Mouse (Mus musculus): ENCODE measurements around the gene Epb41l1. TPM values are rescaled to one million over a fixed set of nuclear protein-coding genes. Genes with fewer than 3 reads are reported as not detected.

Epb41l1 gene
- polyA plus RNA-seq, 1 experiment from 2014 or later = 1.1 TPM

DNA sequence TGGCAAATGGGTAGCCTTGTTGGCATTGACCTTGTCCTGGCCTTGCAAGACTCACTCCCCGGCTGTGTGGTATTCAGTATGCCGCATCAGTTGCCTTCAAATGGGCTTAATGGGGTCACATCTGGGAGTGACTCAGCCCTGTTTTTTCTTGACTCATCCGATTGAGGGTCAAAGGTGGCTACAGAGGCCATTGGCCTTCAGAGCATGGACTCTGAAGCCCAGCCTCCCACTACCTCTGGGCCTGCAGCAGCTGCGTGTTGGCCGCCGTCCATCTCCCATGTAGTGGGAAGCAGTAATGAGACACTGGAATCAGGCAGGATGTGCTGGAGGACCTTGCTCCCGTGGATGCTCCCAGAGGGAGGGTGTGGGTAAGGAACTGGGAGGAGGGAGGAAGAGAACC, 33.1 kb downstream of the Epb41l1 start:
- Histone ChIP-seq H3K27ac (no peak overlapping the region), H3K4me3 (no peak overlapping the region), H3K9me3 (replicated peaks) (no peaks in the 10 kb centered on the region), H3K27me3 (ENCODE audit: low read depth, poor library complexity, severe bottlenecking) (no peaks in the 10 kb centered on the region), H3K36me3 (no peaks in the 10 kb centered on the region), H3K4me1 (no peaks in the 10 kb centered on the region)
- WGBS = 72% methylated on average over 7 of the region's 7 CpGs
- no peak for DNase-seq (ENCODE audit: low spot score)

GRCm38 (mm10) chr2:156455508-156456108, 34.9 kb downstream of the Epb41l1 start:
- no peak overlapping the region for H3K27ac ChIP-seq
- no peaks in the 10 kb centered on the region for H3K36me3 ChIP-seq
- no peaks in the 10 kb centered on the region for H3K9me3 ChIP-seq (replicated peaks)
- H3K27me3 ChIP-seq (ENCODE audit: low read depth, poor library complexity, severe bottlenecking) = no peaks in the 10 kb centered on the region
- WGBS = 85% methylated on average over 9 of the region's 9 CpGs
- H3K4me3 ChIP-seq = no peak overlapping the region
- DNase-seq (ENCODE audit: low spot score) = no peak
- peaks cover 3% of the 10 kb centered on the region; the same call in 1 of the 2 replicates for H3K4me1 ChIP-seq

- 78% methylated on average over 14 of the region's 14 CpGs for WGBS
- Histone ChIP-seq H3K36me3 (no peaks in the 10 kb centered on the region), H3K4me3 (no peak overlapping the region), H3K9me3 (replicated peaks) (no peaks in the 10 kb centered on the region), H3K4me1 (peaks cover 6% of the 10 kb centered on the region; the same call in 1 of the 2 replicates), H3K27me3 (ENCODE audit: low read depth, poor library complexity, severe bottlenecking) (no peaks in the 10 kb centered on the region), H3K27ac (no peak overlapping the region)
- no peak for DNase-seq (ENCODE audit: low spot score)
These were observed 36.0 kb downstream of the Epb41l1 start for GRCm38 (mm10) chr2:156456386-156457342.

GRCm38 (mm10) chr2:156457343-156457717, 36.6 kb downstream of the Epb41l1 start:
- H3K9me3 ChIP-seq (replicated peaks) = no peaks in the 10 kb centered on the region
- H3K27me3 ChIP-seq (ENCODE audit: low read depth, poor library complexity, severe bottlenecking) = no peaks in the 10 kb centered on the region
- H3K4me1 ChIP-seq = peaks cover 6% of the 10 kb centered on the region; the same call in 1 of the 2 replicates
- 58% methylated on average over 4 of the region's 4 CpGs for WGBS
- no peak overlapping the region for H3K4me3 ChIP-seq
- no peak overlapping the region for H3K27ac ChIP-seq
- no peak for DNase-seq (ENCODE audit: low spot score)
- H3K36me3 ChIP-seq = no peaks in the 10 kb centered on the region

GRCm38 (mm10) chr2:156460470-156460869, 39.8 kb downstream of the Epb41l1 start:
- Histone ChIP-seq H3K4me1 (peaks cover 6% of the 10 kb centered on the region; the same call in 1 of the 2 replicates), H3K9me3 (replicated peaks) (no peaks in the 10 kb centered on the region), H3K27ac (0 out of 2 replicates have a peak overlapping the region, but pooled peaks have one; percentile 5), H3K36me3 (no peaks in the 10 kb centered on the region), H3K4me3 (no peak overlapping the region), H3K27me3 (ENCODE audit: low read depth, poor library complexity, severe bottlenecking) (no peaks in the 10 kb centered on the region)
- WGBS = 49% methylated on average over 14 of the region's 14 CpGs
- DNase-seq (ENCODE audit: low spot score) = no peak

- no peaks in the 10 kb centered on the region for H3K27me3 ChIP-seq (ENCODE audit: low read depth, poor library complexity, severe bottlenecking)
- H3K4me3 ChIP-seq = no peak overlapping the region
- WGBS = 69% methylated on average over 14 of the region's 14 CpGs
- no peaks in the 10 kb centered on the region for H3K36me3 ChIP-seq
- H3K9me3 ChIP-seq (replicated peaks) = no peaks in the 10 kb centered on the region
- H3K4me1 ChIP-seq = peaks cover 6% of the 10 kb centered on the region; the same call in 1 of the 2 replicates
- no peak overlapping the region for H3K27ac ChIP-seq
- DNase-seq (ENCODE audit: low spot score) = no peak
These were observed 41.7 kb downstream of the Epb41l1 start for GRCm38 (mm10) chr2:156462154-156463029.

- Histone ChIP-seq H3K9me3 (replicated peaks) (no peaks in the 10 kb centered on the region), H3K27me3 (ENCODE audit: low read depth, poor library complexity, severe bottlenecking) (no peaks in the 10 kb centered on the region), H3K36me3 (no peaks in the 10 kb centered on the region), H3K27ac (no peak overlapping the region), H3K4me1 (peaks cover 11% of the 10 kb centered on the region), H3K4me3 (no peak overlapping the region)
- DNase-seq (ENCODE audit: low spot score) = no peak
- WGBS = 88% methylated on average over 4 of the region's 4 CpGs
These were observed 43.7 kb downstream of the Epb41l1 start for GRCm38 (mm10) chr2:156464416-156464815.

- peaks cover 7% of the 10 kb centered on the region; the same call in 1 of the 2 replicates for H3K4me1 ChIP-seq
- 91% methylated on average over 11 of the region's 11 CpGs for WGBS
- no peak overlapping the region for H3K27ac ChIP-seq
- H3K36me3 ChIP-seq = no peaks in the 10 kb centered on the region
- no peak for DNase-seq (ENCODE audit: low spot score)
- H3K27me3 ChIP-seq (ENCODE audit: low read depth, poor library complexity, severe bottlenecking) = no peaks in the 10 kb centered on the region
- no peaks in the 10 kb centered on the region for H3K9me3 ChIP-seq (replicated peaks)
- H3K4me3 ChIP-seq = no peak overlapping the region
These were observed 46.8 kb downstream of the Epb41l1 start for GRCm38 (mm10) chr2:156467538-156467937.

GRCm38 (mm10) chr2:156468890-156469289, 48.2 kb downstream of the Epb41l1 start:
- Histone ChIP-seq H3K9me3 (replicated peaks) (no peaks in the 10 kb centered on the region), H3K36me3 (no peaks in the 10 kb centered on the region), H3K27ac (no peak overlapping the region), H3K27me3 (ENCODE audit: low read depth, poor library complexity, severe bottlenecking) (0 out of 2 replicates have a peak, but pooled peaks cover 3% of the 10 kb centered on the region), H3K4me1 (peaks cover 11% of the 10 kb centered on the region; the same call in 1 of the 2 replicates), H3K4me3 (no peak overlapping the region)
- 87% methylated on average over 5 of the region's 5 CpGs for WGBS
- DNase-seq (ENCODE audit: low spot score) = no peak

GRCm38 (mm10) chr2:156469508-156469907, 48.8 kb downstream of the Epb41l1 start:
- 72% methylated on average over 8 of the region's 8 CpGs for WGBS
- Histone ChIP-seq H3K4me3 (no peak overlapping the region), H3K27ac (no peak overlapping the region), H3K9me3 (replicated peaks) (no peaks in the 10 kb centered on the region), H3K27me3 (ENCODE audit: low read depth, poor library complexity, severe bottlenecking) (peaks cover 6% of the 10 kb centered on the region; the same call in 1 of the 2 replicates), H3K36me3 (no peaks in the 10 kb centered on the region), H3K4me1 (peaks cover 17% of the 10 kb centered on the region; the same call in 1 of the 2 replicates)
- DNase-seq (ENCODE audit: low spot score) = no peak

DNA sequence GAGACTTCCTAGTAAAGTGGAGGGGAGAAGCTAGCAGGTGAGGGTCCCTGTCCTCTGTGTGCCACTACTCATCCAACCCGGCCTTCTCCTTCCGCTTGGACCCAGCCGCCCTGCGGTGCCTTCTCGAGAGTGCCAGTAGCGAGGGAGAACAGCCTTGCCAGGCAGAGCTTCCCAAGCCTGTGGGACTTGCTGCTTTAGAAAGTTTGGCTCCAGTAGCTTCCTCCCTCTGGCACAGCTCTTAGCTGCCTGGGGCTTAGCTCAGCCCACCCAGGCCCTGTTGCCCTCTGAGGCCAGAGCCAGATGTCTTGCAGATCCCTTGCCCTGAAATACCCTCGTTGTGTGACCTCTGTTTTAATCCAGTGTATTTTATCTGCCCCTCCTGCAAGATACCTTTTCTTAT, 50.2 kb downstream of the Epb41l1 start:
- no peak overlapping the region for H3K27ac ChIP-seq
- peaks cover 11% of the 10 kb centered on the region; the same call in 1 of the 2 replicates for H3K27me3 ChIP-seq (ENCODE audit: low read depth, poor library complexity, severe bottlenecking)
- H3K4me1 ChIP-seq = peaks cover 30% of the 10 kb centered on the region
- 91% methylated on average over 7 of the region's 7 CpGs for WGBS
- no peak overlapping the region for H3K4me3 ChIP-seq
- no peak for DNase-seq (ENCODE audit: low spot score)
- no peaks in the 10 kb centered on the region for H3K9me3 ChIP-seq (replicated peaks)
- no peaks in the 10 kb centered on the region for H3K36me3 ChIP-seq

DNA sequence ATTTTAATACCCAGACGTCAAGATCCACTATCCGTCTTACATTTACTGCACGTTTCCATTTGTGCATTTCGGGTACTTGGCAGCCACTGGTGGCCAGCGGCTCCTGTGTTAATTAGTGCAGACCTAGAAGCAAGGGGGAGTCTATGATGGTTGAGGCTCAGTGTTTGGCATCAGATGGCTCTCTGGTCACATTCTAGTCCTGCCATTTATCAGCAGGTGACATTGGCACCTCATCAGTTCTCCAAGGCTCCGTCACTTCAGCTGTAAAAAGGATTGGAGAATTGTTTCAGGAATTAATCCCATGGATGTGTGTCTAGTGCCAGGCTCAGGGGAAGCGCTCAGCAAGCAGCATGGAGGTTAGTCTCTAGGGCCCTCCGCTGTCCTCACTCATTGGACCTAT, 51.6 kb downstream of the Epb41l1 start:
- Histone ChIP-seq H3K36me3 (no peaks in the 10 kb centered on the region), H3K9me3 (replicated peaks) (no peaks in the 10 kb centered on the region), H3K27ac (no peak overlapping the region), H3K4me3 (no peak overlapping the region), H3K27me3 (ENCODE audit: low read depth, poor library complexity, severe bottlenecking) (peaks cover 23% of the 10 kb centered on the region; the same call in 1 of the 2 replicates), H3K4me1 (peaks cover 42% of the 10 kb centered on the region)
- no peak for DNase-seq (ENCODE audit: low spot score)
- 89% methylated on average over 8 of the region's 8 CpGs for WGBS

All from limb, embryonic 10.5 days (tissue).